Mouse (Mus musculus) layer of hippocampus, adult 9-11 months (tissue): ENCODE data around the gene Ugt1a10.
"Not testable (repeated sequence)": the region's sequence is repeated elsewhere in the genome, so short reads cannot be mapped to it uniquely, and the experiment has no call there.

Experiments used
- DNase-seq: peaks from one replicate; pipeline ENCODE4 v3.0.0; 2022

Gene Ugt1a10

DNA sequence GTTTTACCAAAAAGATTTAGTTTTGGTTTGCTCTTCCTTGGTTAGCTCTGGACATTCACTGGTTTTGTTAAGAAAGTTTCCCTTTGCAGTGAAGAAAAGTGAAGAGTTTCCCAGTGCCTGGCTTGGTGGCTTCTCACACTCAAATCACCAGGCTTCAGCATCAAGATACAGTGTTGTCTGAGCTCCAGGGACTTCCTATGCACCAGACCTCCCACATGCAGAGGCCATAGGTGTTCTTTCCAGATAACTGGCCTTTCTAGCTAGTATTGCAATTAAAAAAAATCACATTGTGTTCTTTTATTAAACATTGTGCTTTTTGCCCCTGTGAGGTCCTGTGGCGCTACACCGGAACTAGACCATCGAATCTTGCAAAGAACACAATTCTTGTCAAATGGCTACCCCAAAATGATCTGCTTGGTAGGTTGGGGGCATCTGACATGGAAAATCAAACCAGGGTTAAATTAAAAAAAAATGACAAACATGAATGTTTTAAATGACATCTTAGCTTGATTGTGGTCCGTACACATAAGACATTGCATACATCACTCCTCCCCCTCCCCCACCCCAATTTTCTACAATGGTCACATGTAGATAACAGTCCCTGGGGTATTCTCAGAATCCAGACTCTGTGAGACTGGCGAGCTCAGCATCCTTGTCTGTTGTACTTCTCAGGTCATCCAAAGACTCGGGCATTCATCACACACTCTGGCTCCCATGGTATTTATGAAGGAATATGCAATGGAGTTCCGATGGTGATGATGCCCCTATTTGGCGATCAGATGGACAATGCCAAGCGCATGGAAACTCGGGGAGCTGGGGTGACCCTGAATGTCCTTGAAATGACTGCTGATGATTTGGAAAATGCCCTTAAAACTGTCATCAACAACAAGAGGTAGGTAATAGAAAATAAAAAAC, 160.5 kb downstream of the Ugt1a10 start:
- DNase-seq: no peak

DNA sequence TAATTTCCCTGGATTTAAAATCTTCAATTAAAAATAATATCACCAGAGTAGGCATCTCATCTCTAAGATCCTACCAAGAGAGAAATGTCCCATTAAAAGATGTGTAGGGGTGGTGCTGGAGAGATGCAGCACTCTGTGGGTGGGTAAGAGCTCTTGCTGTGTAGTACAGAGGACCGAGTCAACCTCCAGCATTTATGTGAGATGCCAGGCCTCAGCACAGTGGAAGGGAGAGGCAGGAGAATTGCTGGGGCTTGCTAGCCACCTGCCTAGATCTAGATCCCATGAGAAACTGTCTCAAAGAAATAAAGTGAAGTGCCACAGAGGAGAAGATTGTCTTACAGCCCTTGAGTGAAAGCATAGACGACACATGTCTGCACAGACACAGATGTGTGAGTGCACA, 161.4 kb downstream of the Ugt1a10 start:
- DNase-seq: no peak

DNA sequence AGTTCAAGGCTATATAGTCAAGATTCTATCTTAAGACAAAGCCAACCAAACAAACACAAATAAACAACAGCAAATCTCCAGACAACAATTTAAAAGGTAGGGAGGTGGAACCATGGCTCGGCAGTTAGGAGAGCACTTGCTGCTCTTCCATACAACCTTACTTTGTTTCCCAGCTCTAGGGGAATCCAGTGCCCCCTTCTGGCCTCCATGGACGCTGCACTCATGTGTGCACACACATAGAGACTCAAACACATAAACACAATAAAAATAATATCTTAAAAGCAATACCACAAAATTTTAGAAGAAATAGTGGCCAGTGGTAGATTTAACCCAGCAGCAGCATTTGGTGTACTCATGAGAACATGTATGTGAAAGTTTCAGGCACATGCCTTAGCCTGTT, 162.0 kb downstream of the Ugt1a10 start:
- no peak for DNase-seq

DNA sequence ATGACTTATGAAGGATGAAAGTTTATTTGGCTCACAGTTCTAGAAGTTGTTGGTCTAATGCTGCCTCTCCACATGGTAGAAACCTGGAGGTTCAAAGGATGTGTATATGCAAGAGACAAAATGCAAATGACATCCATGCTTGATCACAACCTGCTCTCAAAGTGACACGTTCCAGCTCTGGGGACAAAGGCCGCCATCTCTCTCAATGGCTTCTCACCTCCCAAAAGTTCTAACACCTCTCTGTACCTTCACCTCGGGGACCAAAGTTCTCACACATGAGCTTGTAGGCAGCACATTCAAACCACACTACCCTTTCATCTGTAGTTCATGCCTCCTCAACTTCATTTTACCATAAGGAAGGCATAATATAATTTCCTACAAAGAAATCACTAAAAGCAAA, 162.4 kb downstream of the Ugt1a10 start:
- DNase-seq: no peak

GRCm38 (mm10) chr1:88218051-88218450, 162.9 kb downstream of the Ugt1a10 start:
- DNase-seq: no peak

GRCm38 (mm10) chr1:88218591-88218990, 163.4 kb downstream of the Ugt1a10 start:
- no peak for DNase-seq

GRCm38 (mm10) chr1:88219054-88219453, 163.9 kb downstream of the Ugt1a10 start:
- no peak for DNase-seq

DNA sequence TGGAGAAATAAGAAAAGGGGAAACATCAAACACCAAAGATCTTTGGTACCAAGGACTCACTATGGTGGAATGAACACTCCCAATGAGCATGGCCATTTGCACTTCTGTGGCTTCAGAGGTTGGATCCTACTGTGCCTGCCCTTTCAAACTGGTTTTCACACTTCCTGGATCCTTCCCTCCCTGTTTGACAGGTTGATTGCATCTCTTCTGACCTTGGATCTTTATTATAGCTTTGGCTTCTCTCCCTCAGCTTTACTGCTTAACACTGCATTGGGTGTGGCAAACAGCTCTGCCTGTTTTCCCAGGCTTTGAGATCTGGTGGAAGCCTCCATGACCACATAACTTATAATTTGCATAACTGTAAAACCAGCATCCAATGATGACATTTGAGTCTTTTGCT, 165.1 kb downstream of the Ugt1a10 start:
- DNase-seq: no peak

GRCm38 (mm10) chr1:88222216-88222615, 167.0 kb downstream of the Ugt1a10 start:
- no peak for DNase-seq

- DNase-seq: not testable (repeated sequence)
Observed at GRCm38 (mm10) chr1:88223011-88223515, 167.9 kb downstream of the Ugt1a10 start.

DNA sequence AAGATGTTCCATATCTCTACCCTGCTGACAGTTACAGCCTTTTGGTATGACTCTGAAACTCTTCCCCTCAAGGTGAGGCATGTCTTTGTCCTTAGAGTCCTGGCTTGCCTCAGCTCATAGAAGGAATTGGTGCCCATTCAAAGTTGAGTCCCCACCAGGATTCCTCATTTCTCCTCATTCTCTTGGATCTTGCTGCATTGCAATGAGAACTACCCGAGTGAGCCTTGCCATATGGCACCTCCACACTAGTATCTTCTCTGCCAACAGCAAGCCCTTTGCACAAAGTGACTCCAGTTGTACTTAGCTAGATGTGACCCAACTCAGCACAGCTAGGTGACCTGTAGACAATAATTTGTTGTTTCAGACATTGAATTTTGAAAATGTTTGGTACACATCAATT, 168.4 kb downstream of the Ugt1a10 start:
- no peak for DNase-seq

- no peak for DNase-seq
Observed at GRCm38 (mm10) chr1:88224029-88224776, 169.0 kb downstream of the Ugt1a10 start.

DNA sequence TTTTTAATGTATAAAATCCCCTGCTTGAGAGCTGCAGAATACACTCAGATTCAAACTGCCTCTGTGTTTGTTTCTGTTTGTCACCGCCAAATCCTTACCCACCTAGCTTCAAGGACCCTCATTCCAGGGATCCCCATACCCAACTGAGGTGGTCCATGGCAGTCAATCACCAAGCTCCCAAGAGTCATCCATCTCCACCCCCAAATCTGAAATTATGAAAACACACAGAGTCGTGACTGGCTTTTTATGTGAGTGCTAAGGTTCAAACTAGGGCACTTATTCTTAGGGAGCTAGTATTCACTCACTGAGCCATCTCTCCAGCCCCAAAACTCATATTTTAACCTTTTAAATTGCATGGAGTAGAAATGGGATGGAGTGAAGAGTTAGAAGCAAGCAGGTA, 170.1 kb downstream of the Ugt1a10 start:
- not testable (repeated sequence) for DNase-seq

DNA sequence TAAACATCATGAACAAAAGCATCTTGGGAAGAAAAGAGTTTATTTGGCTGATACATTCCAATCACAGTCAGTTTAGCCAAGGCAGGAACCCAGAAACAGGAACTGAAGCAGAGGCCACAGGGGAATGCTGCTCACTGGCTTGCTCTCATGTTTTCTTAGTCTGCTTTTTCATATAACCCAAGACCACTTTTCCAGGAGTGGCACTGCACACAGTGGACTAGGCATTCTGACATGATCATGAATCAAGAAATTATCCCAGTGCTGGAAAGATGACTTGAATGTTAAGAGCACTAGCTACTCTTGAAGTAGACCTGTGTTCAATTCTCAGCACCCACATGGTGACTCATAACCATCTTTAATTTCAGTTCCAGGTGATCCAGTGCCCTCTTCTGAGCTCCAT, 170.6 kb downstream of the Ugt1a10 start:
- no peak for DNase-seq

DNA sequence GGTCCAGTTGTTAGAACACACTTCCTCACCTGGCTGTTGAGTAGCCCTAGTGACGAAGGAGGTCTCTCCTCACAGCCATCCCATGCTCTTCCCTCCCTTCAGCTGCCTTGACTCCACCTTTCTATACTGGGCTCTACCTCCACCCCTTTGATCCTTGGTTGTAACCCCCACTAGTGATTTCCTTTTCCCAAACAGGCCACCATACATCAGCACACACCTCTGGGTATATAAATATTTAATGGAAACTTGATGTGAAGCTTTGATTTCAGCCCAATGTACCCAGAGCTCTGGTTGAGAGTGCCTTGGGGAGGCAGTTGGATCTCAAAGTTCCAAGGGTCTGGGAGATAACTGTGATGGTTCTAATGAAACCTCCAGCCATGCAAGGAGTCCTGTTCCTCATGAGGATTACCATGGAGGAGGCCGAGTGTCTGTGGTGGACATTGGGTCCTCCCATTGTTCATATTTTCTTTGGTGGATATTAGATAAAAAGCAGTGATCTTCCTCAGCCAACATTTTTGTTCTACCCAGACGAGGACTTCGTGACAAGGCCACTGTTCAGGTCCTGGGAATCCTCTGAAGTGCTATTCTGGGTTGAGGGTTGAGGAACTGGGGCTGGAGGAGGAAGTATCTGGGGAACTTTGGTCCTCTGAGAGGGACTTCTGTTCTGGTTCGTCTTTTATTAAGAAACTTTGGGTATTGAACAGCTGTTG, 171.6 kb downstream of the Ugt1a10 start, which contains the start of gene Mroh2a:
Gene Mroh2a (plus strand): TSS at position 317 of the 710 bp plus-strand sequence.
- no peak for DNase-seq

DNA sequence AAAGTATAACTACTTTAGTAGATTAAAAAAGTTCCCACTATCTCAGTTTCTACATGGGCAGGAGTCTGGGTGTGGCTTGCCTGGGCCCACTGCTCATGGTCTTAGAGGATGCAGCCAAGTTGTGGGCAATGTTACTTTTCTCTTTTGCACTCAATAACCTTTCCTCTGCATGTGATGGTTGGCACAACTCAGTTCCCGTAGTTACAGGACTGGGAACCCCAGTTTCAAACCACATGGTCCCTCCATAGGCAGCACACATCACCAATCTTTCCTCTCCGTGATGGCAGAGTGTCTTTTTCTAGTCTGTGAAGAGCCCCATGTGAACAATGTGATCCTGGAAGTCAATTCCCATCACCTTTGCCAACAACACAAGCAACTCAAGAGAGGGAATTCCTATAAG, 172.3 kb downstream of the Ugt1a10 start:
- no peak for DNase-seq

- DNase-seq: no peak
Observed at GRCm38 (mm10) chr1:88228121-88228520, 172.9 kb downstream of the Ugt1a10 start.

DNA sequence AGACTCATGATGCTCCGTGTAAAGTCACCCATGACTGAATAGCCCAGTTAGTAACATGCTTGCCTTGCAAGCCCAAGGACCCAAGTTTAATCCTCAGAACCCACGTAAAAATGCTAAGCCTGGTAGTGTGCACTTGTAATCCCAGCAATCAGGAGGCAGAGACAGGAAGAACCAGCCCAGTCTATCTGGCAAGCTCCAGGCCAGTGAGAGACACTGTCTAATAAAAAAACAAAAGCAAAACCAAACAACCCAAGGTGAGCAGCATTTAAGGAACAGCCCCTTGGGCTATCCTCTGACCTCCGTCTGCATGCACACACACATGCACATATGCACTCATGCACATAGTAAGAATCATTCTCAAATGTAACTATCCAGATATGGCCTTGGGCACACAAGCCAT, 174.4 kb downstream of the Ugt1a10 start:
- no peak for DNase-seq

DNA sequence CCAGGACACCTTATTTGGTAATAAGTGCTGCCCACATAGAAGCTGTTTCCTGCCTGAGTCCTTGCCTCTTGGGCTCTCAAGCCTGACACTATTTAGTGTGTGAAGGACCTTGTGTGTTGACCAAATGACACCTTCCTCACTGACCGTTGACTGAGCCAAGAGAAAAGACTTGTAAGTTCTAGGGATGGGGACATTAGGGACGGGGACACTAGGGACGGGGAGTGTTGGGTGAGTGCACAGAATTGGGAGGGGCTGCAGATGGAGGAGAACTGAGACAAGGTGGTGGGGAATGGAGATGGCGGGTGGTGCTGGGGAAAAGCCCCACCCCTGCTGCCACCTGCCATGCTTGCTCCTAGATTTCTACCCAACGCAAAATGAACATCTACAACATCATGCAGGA, 174.8 kb downstream of the Ugt1a10 start:
- DNase-seq: no peak

GRCm38 (mm10) chr1:88230421-88230820, 175.2 kb downstream of the Ugt1a10 start:
- DNase-seq: no peak

DNA sequence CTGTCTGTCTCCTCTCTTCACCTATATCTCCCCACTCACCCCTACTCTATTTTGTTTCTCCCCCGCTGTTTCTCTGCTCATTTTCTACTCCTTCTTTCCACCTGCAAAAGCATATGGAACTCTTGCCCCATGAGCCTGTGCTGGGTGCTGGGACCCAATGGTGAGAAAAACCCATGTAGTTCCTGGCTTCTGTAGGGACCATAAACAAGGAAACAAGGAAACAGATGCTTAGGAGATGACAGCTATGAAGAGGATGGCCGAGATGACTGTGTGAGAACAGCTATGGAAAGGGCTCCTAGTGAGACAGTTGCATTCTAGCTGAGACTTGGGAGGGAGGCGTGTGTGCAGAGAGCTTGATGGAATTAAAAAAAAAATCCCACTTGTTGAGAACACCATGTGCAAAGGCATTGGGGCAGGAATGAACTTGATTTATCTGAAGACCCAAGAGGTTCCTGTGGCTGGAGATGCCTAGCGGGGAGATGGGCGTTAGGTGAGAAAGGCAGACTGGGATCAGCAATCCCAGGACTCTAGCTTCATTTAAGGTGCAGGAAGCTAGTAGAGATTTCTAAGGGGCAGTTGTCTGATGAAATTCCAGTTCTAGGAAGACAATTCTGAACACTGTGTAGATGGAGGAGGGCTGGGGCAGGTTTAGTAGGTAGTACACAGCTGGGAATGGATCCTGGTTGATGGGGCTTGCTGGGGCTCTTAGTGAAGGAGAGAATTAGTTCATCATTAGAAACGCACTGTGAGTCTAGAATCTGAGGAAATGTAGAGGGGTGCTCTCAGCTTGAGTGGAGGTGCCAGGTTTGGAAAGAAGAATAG, 176.0 kb downstream of the Ugt1a10 start:
- no peak for DNase-seq

DNA sequence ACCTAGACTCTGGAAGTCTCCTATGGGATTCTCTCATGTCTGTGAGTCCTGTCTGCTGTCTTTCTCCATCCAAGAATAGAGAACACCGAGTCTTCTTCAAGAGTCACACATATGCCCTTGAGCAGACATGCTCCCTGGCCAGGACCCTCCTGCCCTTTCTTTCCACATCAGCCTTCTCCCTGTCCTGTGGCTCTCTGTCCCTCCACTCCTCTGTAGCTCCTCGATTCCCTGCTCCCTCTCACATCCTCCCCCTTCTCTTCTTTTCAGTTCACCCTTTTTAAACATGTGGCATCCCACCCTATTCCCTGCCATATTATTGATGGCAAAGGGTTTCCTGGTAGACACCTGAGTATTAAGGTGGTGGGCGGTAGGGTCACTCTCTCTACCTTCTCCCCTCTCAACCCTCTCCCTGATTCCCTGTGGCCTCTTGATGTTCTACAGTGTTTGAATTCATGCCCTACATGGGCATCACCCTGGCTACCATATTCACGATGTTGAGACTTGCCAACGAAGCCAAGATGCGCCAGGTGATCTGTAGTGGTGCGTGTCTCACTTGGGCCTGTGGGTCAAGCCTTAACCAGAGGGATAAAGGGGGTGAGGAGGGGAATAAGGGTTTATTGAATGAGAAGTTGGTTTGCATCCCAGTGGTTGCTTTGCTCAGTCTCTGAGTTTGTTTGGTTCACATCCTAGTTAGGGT, 176.8 kb downstream of the Ugt1a10 start:
- DNase-seq: no peak
